Mouse (Mus musculus) intestine, embryonic 16.5 days (tissue): ENCODE measurements at regions not wholly inside any gene's neighbourhood (a gene's known extent, or its start where the extent isn't known, plus 50 kb on each side); places are given as distances from the start of the nearest gene placed in this dataset.

Experiments used
- ATAC-seq: fragments of 200-750 bp; cut with Nextera tagmentation; 2 replicates; pipeline ENCODE4 v1.8.0; 2017; ENCODE audit warnings: moderate TSS enrichment, moderate library complexity
- H3K27ac ChIP-seq: fragments of 300-500 bp; sonication (generic); 2 replicates; pipeline ENCODE4 v1.5.1; 2014; ENCODE audit warnings: mild to moderate bottlenecking, low read length
- H3K27me3 ChIP-seq: fragments of 300-500 bp; sonication (generic); replicated peaks from 2 replicates; pipeline ENCODE4 v1.6.1; 2014; ENCODE audit warnings: low read length, control low read depth, mixed read lengths; ENCODE audit not compliant: control insufficient read depth, insufficient read depth
- H3K36me3 ChIP-seq: fragments of 300-500 bp; sonication (generic); 2 replicates; pipeline ENCODE4 v1.6.1; 2014; ENCODE audit warnings: low read length, control low read depth; ENCODE audit not compliant: control insufficient read depth, insufficient read depth
- H3K4me1 ChIP-seq: fragments of 300-500 bp; sonication (generic); 2 replicates; pipeline ENCODE4 v1.6.1; 2014; ENCODE audit warnings: low read length, control low read depth, mixed read lengths; ENCODE audit not compliant: control insufficient read depth, insufficient read depth
- H3K4me2 ChIP-seq: fragments of 300-500 bp; sonication (generic); 2 replicates; pipeline ENCODE4 v1.6.1; 2014; ENCODE audit warnings: low read depth, low read length, control low read depth
- H3K4me3 ChIP-seq: fragments of 300-500 bp; sonication (generic); 2 replicates; pipeline ENCODE4 v1.5.1; 2014; ENCODE audit warnings: mild to moderate bottlenecking, low read length
- H3K9ac ChIP-seq: fragments of 300-500 bp; sonication (generic); 2 replicates; pipeline ENCODE4 v1.6.1; 2014; ENCODE audit warnings: low read depth, low read length
- H3K9me3 ChIP-seq: fragments of 300-500 bp; sonication (generic); 2 replicates; pipeline ENCODE4 v1.6.1; 2016; ENCODE audit warnings: low read length, control low read depth; ENCODE audit not compliant: control insufficient read depth
- WGBS: fragments of 180-500 bp; shearing (Covaris S2); extraction: QIAGEN DNeasy Blood & Tissue Kit; methylation state at CpG from one replicate; pipeline ENCODE4 v1.1.7; 2014; 5-methylcytosine and 5-hydroxymethylcytosine counted together

- H3K9ac ChIP-seq = no peak overlapping the region
- no peaks in the 10 kb centered on the region for H3K36me3 ChIP-seq
- ATAC-seq = no peak
- H3K27ac ChIP-seq = no peak overlapping the region
- H3K9me3 ChIP-seq = no peaks in the 10 kb centered on the region
- H3K27me3 ChIP-seq = no peaks in the 10 kb centered on the region
- no peak overlapping the region for H3K4me3 ChIP-seq
- no peak overlapping the region for H3K4me2 ChIP-seq
- 0 out of 2 replicates have a peak, but pooled peaks cover 4% of the 10 kb centered on the region for H3K4me1 ChIP-seq
- WGBS = 66% methylated on average over 3 of the region's 3 CpGs
Observed at GRCm38 (mm10) chr15:63694150-63694549, 150.8 kb downstream of the Gsdmc2 start.

GRCm38 (mm10) chr15:63693561-63693960 lies 151.4 kb downstream of the Gsdmc2 start:
- H3K4me3 ChIP-seq = no peak overlapping the region
- no peak for ATAC-seq
- H3K36me3 ChIP-seq = no peaks in the 10 kb centered on the region
- no peak overlapping the region for H3K9ac ChIP-seq
- no peaks in the 10 kb centered on the region for H3K9me3 ChIP-seq
- H3K27ac ChIP-seq = no peak overlapping the region
- no peak overlapping the region for H3K4me2 ChIP-seq
- 90% methylated on average over 2 of the region's 2 CpGs for WGBS
- H3K27me3 ChIP-seq = no peaks in the 10 kb centered on the region
- 0 out of 2 replicates have a peak, but pooled peaks cover 4% of the 10 kb centered on the region for H3K4me1 ChIP-seq

- WGBS = 74% methylated on average over 9 of the region's 9 CpGs
- Histone ChIP-seq H3K4me3 (no peak overlapping the region), H3K4me1 (0 out of 2 replicates have a peak, but pooled peaks cover 4% of the 10 kb centered on the region), H3K27me3 (no peaks in the 10 kb centered on the region), H3K4me2 (no peak overlapping the region), H3K36me3 (no peaks in the 10 kb centered on the region), H3K27ac (no peak overlapping the region), H3K9ac (no peak overlapping the region), H3K9me3 (no peaks in the 10 kb centered on the region)
- ATAC-seq = no peak
Observed at GRCm38 (mm10) chr15:63692491-63693295, 152.3 kb downstream of the Gsdmc2 start.

GRCm38 (mm10) chr15:63689788-63690575 lies 155.0 kb downstream of the Gsdmc2 start:
- Histone ChIP-seq H3K9ac (no peak overlapping the region), H3K4me1 (0 out of 2 replicates have a peak, but pooled peaks cover 4% of the 10 kb centered on the region), H3K27me3 (no peaks in the 10 kb centered on the region), H3K4me2 (no peak overlapping the region), H3K36me3 (no peaks in the 10 kb centered on the region), H3K4me3 (no peak overlapping the region), H3K9me3 (no peaks in the 10 kb centered on the region), H3K27ac (no peak overlapping the region)
- 62% methylated on average over 5 of the region's 5 CpGs for WGBS
- ATAC-seq = peak; percentile 38; the same call in 1 of the 2 replicates

- no peak for ATAC-seq
- Histone ChIP-seq H3K36me3 (no peaks in the 10 kb centered on the region), H3K27ac (no peak overlapping the region), H3K4me3 (no peak overlapping the region), H3K9ac (no peak overlapping the region), H3K27me3 (no peaks in the 10 kb centered on the region), H3K4me2 (no peak overlapping the region), H3K4me1 (0 out of 2 replicates have a peak, but pooled peaks cover 4% of the 10 kb centered on the region), H3K9me3 (no peaks in the 10 kb centered on the region)
- 91% methylated on average over 1 of the region's 1 CpGs for WGBS
Observed at GRCm38 (mm10) chr15:63687852-63688251, 157.1 kb downstream of the Gsdmc2 start.

- H3K4me2 ChIP-seq = no peak overlapping the region
- H3K27me3 ChIP-seq = no peaks in the 10 kb centered on the region
- ATAC-seq = no peak
- 73% methylated on average over 3 of the region's 3 CpGs for WGBS
- H3K9me3 ChIP-seq = no peaks in the 10 kb centered on the region
- H3K36me3 ChIP-seq = no peaks in the 10 kb centered on the region
- no peak overlapping the region for H3K4me3 ChIP-seq
- H3K9ac ChIP-seq = no peak overlapping the region
- H3K27ac ChIP-seq = no peak overlapping the region
- 0 out of 2 replicates have a peak, but pooled peaks cover 4% of the 10 kb centered on the region for H3K4me1 ChIP-seq
Observed at GRCm38 (mm10) chr15:63686954-63687562, 157.9 kb downstream of the Gsdmc2 start.

GRCm38 (mm10) chr15:63679984-63680925 lies 164.7 kb downstream of the Gsdmc2 start:
- H3K27me3 ChIP-seq = no peaks in the 10 kb centered on the region
- H3K9ac ChIP-seq = no peak overlapping the region
- H3K4me1 ChIP-seq = no peaks in the 10 kb centered on the region
- 65% methylated on average over 3 of the region's 3 CpGs for WGBS
- H3K36me3 ChIP-seq = no peaks in the 10 kb centered on the region
- H3K27ac ChIP-seq = no peak overlapping the region
- no peak overlapping the region for H3K4me3 ChIP-seq
- no peaks in the 10 kb centered on the region for H3K9me3 ChIP-seq
- no peak overlapping the region for H3K4me2 ChIP-seq
- no peak for ATAC-seq

GRCm38 (mm10) chr15:63678921-63679320 lies 166.1 kb downstream of the Gsdmc2 start:
- no peaks in the 10 kb centered on the region for H3K9me3 ChIP-seq
- H3K36me3 ChIP-seq = no peaks in the 10 kb centered on the region
- 77% methylated on average over 5 of the region's 5 CpGs for WGBS
- ATAC-seq = no peak
- H3K27me3 ChIP-seq = no peaks in the 10 kb centered on the region
- no peak overlapping the region for H3K27ac ChIP-seq
- no peak overlapping the region for H3K4me3 ChIP-seq
- H3K9ac ChIP-seq = no peak overlapping the region
- H3K4me2 ChIP-seq = no peak overlapping the region
- no peaks in the 10 kb centered on the region for H3K4me1 ChIP-seq
